Mouse (Mus musculus) gonadal fat pad, adult 2 months (tissue): ENCODE measurements around the gene Polr3b. TPM values are rescaled to one million over a fixed set of nuclear protein-coding genes. Genes with fewer than 3 reads are reported as not detected.

Source experiments
- DNase-seq: peaks from one replicate; pipeline ENCODE4 v3.0.0-alpha.2; 2012; ENCODE audit warnings: low read depth
- polyA plus RNA-seq: library from polyadenylated mRNA; depleted of rRNA; stranded (reverse); fragments of >200 nt; gene quantifications from 2 replicates; pipeline ENCODE4 v1.2.3, GENCODE M21; 2012; rRNA removed

The Polr3b gene
- polyA plus RNA-seq: 8.2 and 8.3 TPM in 2 replicates

DNA sequence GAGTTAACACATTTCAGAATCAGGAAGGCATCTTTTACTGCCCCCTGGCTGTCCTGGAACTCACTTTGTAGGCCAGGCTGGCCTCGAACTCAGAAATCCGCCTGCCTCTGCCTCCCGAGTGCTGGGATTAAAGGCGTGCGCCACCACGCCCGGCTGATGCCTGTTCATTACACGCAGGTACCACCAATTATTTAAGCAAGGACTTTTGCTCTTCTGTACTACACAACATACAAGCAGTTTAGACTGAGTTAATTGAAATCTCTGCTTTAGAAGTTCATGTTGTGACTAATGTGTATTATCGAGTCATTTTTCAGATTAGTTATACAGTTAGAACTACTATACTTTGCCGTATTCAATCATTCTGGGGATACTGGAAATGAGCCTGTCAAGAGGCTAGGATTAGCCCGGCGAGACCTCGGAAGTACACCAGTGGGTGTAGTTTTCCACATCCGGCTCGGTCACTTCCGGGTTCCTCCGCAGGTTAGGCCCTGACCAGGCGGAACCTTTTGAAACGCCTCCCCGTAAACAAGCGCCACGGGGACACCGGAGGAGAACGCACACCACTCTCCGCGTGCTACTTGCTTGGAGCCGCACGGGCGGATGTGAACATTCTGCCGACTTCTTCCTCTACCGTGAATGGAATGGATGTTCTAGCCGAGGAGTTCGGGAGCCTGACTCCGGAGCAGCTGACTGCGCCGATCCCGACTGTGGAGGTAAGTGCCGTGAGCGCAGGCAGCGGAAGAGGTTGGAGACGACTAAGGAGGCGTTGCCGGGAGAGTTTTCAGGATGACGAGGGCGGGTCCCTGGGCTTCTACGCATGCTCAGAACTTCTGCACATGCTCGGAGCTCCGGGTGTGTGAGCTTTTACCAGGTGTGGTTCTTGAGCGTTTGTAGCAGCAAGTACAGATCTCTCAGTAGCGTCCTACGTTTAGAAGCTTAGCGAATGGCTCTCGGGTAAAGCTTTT is at the start of gene Polr3b:
Polr3b (plus strand) TSS at position 467 of the 965 bp plus-strand sequence.
- DNase-seq: peak; percentile 85

DNA sequence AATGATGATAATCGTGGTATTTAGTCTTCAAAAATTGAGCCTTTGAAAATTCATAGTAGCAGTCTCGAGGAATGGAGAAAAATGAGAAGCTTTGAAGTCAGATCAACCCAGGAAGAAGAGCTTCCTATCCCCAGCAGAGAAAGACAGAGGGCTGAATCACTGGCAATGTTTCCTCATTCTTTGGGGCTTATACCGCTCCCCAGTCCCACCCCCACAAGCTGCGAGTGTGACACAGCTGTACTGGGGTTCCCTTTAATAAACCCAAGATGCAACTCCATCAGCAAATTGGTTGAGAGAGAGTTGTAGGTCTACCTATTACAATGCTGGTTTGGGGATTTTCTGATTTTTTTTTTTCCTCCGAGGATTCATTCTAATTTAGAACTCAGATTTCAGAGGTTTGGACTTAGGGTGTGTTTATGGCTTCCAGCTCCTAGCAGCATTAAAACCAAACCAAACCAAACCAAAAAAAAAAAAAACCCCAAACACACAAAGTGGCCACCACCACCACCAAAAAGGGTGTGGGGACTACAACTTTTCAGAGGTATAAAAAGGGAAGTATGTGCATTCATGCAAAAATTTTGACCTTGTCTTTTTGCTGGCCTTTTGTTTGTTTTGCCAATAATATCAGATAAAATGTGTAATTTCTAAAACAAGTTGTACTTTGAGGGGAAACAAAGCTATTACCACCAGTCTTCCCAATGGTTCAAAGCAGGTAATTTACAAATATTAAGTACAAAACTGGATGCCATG is 48.2 kb upstream of the Polr3b start:
- DNase-seq: no peak

DNA sequence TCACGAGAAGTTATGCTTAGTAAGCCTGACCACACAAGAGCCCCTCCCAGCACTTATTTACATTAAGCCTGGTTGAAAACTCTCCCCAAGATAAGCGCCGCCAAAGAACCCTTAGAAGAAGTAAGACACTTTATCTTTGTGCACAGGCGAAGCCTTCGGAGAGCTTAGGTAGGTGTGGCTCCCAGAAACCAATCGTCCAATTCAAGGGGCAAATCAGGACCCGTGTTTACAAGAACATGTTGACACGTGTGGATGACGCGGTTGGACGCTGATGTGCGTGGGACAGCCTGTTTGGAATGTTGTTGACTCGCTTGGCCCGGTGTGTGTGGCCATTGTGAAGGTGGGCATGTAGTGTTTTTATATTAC is 46.1 kb upstream of the Polr3b start:
- DNase-seq: peak; percentile 47

DNA sequence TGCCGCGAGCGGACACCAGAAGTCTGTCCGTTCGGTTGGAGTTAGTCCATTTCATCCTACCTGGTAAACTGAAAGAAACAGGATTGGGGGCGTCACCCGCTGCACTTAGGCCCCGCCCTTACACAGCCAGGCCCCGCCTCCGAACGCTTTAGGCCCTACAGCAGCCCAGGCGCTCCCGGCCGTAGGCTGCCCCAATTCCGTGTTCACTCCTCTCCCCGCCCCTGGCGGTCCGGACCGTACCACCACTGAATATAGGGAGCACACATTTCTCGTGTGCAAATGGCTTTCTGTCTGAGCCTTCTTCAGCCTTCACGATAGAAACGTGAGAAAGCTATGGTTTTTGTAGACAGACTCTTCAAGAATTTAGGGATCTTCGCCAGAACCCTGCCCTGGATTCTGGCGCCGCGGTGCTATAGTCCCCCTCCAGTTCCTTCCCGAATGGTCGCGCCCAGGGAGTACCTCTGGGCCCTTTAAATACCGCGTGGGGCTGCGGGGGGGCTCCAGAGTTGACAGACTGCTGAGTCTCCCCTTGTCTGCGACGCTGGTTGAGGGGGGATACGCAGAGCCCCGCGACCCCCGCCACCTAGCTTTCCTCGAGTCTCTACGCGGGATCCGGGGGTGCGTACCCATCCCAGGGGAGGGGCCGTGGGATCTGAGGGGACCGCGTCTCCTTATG is 45.6 kb upstream of the Polr3b start, which contains the start of gene Tcp11l2:
Tcp11l2 (plus strand) TSS at position 232 of the 676 bp plus-strand sequence.
- DNase-seq: peak; percentile 61

DNA sequence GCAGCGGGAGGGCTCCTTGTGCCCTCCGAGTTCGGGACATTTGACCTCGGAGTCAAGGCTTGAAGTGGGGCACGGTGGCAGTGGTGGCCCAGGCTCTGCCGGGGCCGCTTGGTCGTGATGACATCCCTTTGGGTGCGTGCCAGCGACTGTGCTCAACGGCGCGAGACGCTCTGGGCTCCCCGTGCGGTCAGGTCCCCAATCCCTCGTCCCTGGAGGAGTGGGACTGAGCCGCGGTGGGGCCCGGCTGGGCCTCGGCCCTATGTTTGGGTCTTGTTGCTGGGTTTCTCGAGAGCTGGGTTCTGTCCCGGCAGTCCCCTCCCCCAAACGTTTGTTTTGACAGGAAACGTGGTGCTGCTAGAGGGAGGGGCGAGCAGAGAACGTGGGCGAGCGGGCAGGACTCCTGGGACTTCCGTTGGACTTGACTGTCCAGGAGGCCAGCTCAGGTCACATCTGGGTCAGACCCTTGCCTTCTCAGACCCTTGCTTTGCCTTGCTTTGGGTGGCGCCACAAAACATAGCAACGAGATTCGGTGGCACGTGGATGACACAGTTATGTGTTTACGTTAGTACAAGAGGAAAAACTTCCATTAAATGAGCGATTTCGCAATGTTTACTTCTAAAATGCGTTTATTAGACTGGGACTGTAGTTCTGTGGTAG is 44.9 kb upstream of the Polr3b start:
- peak; percentile 42 for DNase-seq

DNA sequence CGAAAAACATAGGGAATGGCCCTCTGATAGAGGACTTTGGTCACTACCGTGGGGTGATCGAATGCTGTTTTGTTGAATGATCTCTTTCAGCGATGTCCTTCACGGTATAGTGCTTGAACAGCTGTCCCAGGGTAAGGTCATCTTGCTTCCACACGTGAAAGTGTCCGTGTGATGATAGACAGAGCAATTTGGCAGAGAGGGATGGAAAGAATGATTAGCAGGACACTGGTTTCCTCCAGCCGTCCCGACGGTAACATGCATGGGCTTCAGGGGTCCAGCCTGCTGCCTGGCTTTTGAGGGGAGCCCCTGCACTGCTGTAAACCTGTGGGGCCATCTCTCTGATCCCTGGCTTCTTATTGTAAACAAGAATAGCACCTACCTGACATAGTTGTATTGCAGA is 43.4 kb upstream of the Polr3b start:
- no peak for DNase-seq

DNA sequence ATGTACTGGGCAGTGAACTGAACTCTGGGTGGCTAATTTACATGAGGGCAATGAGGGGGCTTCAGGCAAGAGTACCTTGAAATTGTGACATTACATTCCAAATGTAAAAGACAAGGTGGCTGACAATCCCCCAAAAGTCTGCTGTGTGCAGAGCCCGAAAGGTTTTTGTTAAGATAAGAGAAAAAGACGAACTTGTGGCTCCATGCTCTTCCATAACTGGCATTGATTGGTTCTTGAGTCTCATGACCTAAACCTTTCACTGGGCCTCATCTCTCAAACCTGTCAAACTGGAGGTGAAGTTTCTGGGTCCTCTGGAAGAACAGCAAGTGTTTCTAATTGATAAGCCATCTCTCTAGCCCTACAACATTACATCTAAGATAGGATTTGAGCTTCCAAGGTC is 42.6 kb upstream of the Polr3b start:
- no peak for DNase-seq

DNA sequence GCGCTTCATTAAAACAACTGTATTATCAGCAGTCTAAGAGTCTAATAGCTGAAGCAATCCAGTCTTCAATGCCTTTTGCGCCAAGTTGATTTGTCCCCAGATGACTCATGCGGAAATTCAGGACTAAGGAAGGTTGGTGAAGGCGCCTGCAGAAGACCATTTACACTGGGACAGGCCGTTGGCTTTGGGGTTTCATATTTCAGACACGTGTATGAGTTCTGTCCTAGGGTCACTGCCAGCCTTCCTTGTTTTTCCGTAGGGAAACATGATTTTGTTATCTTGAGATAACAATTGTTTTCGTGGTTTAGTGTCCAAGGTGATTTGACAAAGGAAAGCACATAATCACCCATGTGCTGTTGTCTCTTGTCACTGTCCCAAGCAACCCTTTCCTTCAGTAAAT is 40.9 kb upstream of the Polr3b start:
- DNase-seq: no peak

DNA sequence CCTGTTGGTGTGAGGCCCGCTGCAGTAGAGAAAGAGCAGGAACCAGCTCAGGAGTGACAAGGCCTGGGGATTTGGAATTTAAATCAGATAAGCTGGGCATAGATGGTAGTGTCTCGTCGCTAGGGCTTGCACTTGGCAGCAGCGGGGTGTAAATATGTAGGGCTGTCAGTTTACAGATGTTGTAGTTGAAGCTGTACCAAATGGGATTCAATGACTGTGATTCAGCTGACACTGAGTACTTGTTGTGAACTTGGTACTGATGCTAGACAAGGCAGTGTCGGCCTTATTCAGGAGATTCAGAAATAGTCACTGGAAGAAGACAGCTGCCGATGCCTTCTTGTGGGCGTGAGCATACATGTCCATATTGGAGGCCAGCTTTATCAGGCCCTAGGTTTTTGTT is 39.9 kb upstream of the Polr3b start:
- no peak for DNase-seq

DNA sequence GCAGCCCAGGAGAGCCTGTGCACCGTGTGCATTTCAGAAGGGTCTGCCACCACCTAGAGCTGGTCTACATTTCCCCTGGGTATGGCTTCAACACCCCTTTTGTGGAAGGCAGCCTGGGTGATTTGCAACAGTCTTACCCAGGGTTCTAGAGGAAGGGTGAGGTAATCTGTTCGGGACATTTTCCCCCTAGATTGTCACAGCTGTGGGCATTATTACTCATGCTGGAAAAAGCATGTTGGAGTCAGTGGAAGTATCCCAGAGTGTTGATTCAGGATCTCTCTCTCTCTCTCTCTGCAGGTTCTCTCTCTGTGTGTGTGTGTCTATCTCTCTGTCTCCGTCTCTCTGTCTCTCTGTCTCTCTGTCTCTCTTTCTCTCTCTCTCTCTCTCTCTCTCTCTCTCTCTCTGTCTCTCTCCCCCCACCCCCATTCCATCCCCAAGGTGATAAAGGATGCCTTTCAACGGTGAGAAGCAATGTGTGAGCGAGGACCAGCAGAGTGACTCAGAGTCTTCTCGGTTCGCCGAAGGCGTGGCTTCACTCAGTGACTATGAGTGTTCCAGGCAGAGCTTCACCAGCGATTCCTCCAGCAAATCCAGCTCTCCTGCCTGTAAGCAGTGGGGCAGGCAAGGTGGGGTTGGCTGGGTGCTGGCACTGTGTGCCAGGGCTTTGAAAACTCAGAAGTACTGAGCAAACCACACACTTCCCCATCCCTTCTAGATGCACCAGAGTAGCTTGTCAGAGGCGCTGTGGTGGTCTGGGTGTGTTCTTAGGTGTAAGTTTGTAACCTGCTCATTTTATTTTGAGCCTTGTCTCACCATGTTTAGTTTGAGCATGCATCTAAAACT is 37.4 kb upstream of the Polr3b start:
- DNase-seq: no peak

DNA sequence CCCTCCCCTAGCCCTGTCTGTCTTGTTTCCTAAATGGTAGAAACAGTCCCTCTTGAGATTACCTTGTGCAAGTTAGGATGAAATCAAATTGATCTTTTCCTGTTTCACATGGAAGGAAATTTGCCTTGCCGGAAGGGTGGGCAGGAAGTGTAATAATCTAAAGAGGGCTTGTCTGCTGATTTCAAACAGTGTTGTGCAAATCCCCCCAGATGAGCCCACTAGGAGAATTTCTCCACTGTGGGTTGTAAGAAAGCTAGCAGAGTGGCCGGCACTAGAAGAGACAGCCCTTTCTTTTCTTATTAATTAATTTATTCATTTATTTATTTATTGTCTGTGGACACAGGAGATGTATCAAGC is 36.8 kb upstream of the Polr3b start:
- DNase-seq: no peak

DNA sequence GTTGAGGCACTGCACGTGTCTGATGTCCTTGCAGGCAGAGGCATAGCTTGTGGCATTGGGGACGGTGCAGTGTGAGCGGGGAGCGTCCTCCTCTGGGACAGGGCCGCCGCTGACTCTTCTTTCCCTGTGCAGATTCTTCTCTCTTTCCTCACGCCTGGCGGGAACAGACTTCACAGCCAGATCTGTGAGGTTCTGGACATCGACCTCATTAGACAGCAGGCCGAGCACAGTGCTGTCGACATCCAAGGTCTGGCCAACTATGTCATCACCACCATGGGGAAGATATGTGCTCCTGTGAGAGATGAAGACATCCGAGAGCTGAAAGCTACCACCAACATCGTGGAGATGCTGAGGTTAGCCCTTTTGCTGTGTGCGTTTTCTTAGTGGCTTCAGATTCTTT is 31.1 kb upstream of the Polr3b start:
- no peak for DNase-seq

DNA sequence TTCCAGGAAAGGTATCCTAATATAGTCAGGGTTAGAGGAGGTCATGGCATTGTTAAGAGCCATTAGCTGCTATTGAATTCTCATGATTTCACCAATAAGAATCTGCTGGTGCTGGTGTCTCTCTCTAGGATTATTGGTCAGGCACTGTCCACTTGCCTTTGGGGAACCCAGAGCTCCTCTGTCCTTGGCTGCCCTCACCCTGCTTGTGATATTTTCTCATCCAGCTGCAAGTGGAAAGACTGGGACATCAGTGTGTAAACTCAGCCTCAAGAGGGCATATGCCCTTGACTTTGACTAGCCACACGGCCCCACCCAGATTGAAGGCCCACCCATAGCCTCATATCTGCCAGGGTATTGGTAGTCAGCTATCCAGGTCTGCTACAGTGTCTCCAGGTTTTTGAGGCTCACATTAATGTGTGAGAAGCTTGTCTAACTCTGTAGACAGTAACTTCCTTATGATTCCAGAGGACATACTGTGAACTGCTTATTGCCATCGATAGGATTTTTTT is 30.4 kb upstream of the Polr3b start:
- DNase-seq: no peak

DNA sequence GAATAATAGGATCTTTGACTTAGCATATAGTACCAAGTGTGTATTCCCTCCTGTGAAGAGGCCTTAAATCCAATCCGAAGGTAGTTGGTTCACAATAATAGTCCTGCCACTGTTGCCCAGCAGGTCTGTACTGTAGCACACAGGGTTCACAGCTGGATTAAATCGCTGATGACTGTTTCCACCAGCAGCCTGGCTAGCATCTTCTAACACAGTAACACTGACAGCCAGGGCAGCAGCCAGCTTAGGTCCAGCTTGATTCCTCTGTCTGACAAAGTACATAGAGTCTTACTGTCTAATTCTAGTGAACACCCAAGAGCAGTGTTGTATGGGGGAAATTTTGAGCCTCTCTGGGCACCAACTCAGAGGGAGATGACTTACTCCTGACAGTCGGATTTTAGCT is 29.3 kb upstream of the Polr3b start:
- no peak for DNase-seq

DNA sequence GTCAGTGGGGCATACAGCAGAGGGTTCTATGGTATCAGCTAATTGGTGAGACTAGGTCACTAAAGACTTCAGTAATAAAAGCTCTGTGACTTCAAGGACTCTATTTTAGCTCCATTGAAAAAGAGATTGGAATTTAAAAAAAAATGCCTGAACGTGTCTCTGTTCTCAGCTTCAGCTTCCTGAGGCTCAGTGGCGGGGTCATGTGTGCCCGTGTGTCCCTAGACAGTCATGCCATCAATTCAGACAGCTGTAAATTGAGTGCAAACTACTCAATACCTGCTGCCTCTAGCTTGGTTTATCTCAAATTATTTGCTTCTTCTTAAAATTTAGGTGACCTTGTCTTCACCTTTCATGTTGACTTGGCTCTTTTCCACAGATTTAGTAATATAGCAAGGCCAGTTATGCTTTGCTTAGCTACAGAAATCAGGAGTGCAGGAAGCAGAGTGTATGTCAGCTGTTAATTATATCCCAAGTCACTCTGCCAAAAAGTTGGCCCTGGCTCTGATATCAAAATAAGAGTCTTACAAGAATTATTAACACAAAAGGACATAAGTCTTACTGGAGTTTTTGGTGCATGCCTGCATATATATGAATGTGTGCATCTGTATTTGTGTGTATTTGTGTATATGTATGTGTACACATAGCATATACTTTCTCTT is 24.8 kb upstream of the Polr3b start:
- DNase-seq: no peak

DNA sequence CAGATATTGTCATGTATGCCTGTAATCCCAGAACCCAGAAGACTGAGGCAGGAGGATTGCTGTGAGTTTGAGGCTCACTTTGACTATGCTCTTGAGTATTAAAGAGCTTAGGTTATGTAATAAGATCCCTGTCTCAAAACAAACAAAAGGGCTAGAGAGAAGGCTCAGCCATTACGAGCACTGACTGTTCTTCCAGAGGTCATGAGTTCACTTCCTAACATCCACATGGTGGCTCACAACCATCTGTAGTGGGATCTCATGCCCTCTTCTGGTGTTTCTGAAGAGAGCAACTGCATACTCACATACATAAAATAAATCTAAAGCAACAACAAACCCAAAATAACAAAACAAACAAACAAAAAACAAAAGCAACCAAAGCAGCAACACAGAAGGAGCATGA is 23.9 kb upstream of the Polr3b start:
- no peak for DNase-seq

DNA sequence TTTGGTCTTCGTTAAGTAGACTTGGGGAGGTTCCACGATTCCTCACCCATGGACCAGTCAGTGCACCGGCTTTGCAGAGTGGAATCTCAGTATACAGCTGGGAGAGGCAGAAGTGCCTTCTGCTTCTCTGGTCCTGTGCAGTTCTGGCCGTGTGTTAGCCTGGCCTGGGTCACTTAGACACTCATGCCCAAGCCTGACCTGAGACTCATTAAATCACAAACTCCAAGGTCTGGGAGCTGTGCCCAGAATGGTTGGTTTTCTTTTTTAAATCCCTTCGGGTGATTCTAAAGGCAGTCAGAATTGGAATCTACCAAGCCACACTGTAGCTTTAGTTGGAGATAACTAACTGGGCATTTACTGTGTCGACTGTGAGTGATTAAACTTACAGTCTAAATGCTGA is 22.0 kb upstream of the Polr3b start:
- no peak for DNase-seq

DNA sequence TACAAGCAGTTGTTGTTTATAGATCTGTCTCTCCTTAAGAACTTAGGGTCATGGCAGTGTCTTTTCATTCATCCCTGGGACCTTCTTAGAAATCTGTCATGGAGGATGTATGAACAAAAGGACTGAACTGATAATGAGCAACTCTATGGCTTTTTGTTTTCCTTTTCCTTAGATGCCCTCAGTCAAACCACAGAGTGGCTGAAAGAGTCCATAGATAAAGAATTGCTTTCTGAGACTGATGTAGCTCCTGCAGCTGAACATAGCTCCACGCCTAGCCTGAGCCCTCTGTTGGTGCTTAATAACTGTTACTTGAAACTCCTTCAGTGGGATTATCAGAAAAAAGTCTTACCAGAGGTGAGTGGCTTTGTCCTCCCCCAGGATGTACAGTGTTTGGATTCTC is 17.8 kb upstream of the Polr3b start:
- DNase-seq: no peak

DNA sequence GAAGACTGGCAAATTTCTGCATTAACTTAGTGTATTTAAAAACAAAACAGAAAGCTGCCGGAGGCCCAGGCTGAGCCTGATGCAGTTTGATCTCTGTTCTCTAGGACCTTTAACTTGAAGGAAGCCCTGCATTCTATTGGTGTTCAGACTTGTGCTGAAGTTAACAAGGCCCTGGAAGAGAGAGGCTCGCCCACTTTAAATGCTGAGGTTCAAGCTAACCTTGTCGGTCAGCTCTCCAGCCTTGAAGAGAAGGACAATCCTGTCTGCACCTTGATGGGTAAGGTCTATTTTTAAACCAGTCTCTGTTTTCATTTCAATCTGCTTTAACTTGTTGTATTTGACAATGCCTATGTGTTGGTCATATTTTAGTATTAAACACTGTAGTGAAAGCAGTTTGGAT is 13.7 kb upstream of the Polr3b start:
- no peak for DNase-seq

DNA sequence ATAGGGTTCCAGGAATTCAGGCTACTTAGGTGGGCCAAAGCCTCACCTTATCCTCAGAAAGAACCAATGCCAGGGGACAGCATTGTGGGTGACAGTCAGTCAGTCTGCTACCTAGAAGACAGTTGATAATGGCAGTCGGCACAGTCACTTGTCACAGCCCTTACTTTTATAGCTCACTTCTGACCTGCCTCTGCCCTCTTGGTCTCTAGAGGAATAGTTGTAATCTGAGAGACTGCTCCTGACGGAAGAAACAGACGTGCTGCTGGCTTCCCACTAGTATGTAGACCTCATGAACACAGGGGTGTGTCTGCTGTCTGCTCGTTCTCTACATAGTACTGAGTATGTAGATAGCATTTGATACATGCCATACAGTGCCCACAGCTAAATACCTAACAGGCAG is 11.8 kb upstream of the Polr3b start:
- DNase-seq: no peak
